Mouse (Mus musculus): ENCODE measurements at regions not wholly inside any gene's neighbourhood (a gene's known extent, or its start where the extent isn't known, plus 50 kb on each side); places are given as distances from the start of the nearest gene placed in this dataset.

DNA sequence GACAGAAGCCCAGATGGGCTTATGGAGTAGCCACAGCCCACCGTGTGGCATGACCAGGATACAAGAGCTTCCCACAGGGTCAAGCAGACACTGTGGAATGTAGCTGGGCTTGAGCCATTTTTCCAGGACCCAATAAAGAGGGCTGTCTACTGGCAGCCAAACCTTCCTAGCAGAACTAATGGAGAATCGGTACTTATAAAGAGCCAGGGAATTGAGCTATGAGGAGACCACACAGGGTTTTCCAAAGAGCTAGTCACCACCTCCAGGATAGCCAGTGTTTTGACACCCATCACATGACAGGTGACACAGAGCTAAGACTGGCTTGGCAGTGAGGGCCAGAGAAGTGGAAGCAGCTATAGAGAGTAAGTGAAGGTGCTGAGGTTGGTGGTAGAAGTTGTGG is 149.9 kb downstream of the Map2k4 start:
- H3K9ac ChIP-seq (ENCODE audit: low read length): no peak overlapping the region
- H3K4me3 ChIP-seq (ENCODE audit: control insufficient read depth in 1 of 2, insufficient read depth in 1 of 2, low read depth in 1 of 2, low read length in 2 of 2): no peak overlapping the region
- no peak for ATAC-seq (ENCODE audit: insufficient number of reproducible peaks, insufficient read depth, low FRiP score, low read depth)
- H3K9me3 ChIP-seq (ENCODE audit: control insufficient read depth, low read length): no peaks in the 10 kb centered on the region
- peaks cover 12 to 26% of the 10 kb centered on the region in 2 experiments for H3K4me1 ChIP-seq (ENCODE audit: control insufficient read depth in 2 of 2, insufficient read depth in 2 of 2, low read length in 2 of 2)
- no peaks in the 10 kb centered on the region for H3K27me3 ChIP-seq (ENCODE audit: control insufficient read depth, insufficient read depth, low read length)
- no peak overlapping the region for H3K4me2 ChIP-seq (ENCODE audit: low read length)
- H3K27ac ChIP-seq (replicated peaks in 1 of 2; ENCODE audit: control insufficient read depth in 1 of 2, insufficient read depth in 1 of 2, low read depth in 2 of 2, low read length in 2 of 2): no peak overlapping the region
- 77% methylated on average over 2 of the region's 2 CpGs for WGBS
- no peaks in the 10 kb centered on the region for H3K36me3 ChIP-seq (ENCODE audit: control insufficient read depth, insufficient read depth, low read length)

DNA sequence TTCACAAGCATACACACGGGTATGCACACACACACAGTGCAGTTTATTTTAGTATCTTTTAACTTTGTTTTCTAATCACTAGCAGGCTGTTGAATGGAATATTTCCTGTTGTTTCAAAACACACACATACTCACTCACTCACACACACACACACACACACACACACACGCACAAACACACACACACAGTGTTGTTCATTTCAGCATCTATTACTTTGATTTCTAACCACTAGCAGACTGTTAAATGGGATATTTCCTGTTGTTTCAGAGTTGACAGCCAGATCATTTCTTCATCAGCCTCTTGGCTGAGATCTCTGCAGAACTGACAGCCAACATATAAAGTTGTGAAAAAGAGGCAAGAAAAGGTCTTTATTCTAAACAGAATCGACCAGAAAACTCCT is 150.9 kb downstream of the Map2k4 start:
- ATAC-seq (ENCODE audit: insufficient number of reproducible peaks, insufficient read depth, low FRiP score, low read depth): no peak
- no peaks in the 10 kb centered on the region for H3K36me3 ChIP-seq (ENCODE audit: control insufficient read depth, insufficient read depth, low read length)
- WGBS: 68% methylated on average over 3 of the region's 3 CpGs
- H3K4me3 ChIP-seq (ENCODE audit: control insufficient read depth in 1 of 2, insufficient read depth in 1 of 2, low read depth in 1 of 2, low read length in 2 of 2): no peak overlapping the region
- H3K9ac ChIP-seq (ENCODE audit: low read length): no peak overlapping the region
- peaks cover 12 to 26% of the 10 kb centered on the region in 2 experiments for H3K4me1 ChIP-seq (ENCODE audit: control insufficient read depth in 2 of 2, insufficient read depth in 2 of 2, low read length in 2 of 2)
- H3K9me3 ChIP-seq (ENCODE audit: control insufficient read depth, low read length): no peaks in the 10 kb centered on the region
- H3K27me3 ChIP-seq (ENCODE audit: control insufficient read depth, insufficient read depth, low read length): no peaks in the 10 kb centered on the region
- peak overlapping the region in 1 of 2 experiments; percentile 24; a peak in 1 of 4 replicates for H3K27ac ChIP-seq (replicated peaks in 1 of 2; ENCODE audit: control insufficient read depth in 1 of 2, insufficient read depth in 1 of 2, low read depth in 2 of 2, low read length in 2 of 2)
- no peak overlapping the region for H3K4me2 ChIP-seq (ENCODE audit: low read length)

DNA sequence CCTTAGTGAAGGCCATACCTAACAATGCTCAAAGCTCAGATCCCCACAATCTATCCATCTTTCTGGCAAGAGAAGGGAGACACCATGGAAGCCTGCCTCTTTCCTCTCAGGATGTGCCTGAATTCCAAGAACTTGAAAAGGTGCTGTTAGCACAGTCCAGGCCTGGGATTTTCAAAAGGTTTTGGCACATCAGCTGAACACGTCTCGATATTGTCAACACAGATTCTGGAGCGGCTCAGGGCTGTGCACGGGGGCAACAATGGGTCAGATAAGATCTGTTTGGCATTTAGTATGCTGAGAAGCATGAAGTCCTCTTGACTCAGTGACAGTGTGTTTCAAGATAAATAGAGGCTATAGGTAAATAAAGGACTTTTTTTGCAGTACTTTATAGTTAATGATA is 152.8 kb downstream of the Map2k4 start:
- 1% methylated on average over 4 of the region's 4 CpGs for WGBS
- ATAC-seq (ENCODE audit: insufficient number of reproducible peaks, insufficient read depth, low FRiP score, low read depth): peak; percentile 59; the same call in 1 of the 2 replicates
- Histone ChIP-seq H3K4me3 (ENCODE audit: control insufficient read depth in 1 of 2, insufficient read depth in 1 of 2, low read depth in 1 of 2, low read length in 2 of 2) (no peak overlapping the region), H3K9me3 (ENCODE audit: control insufficient read depth, low read length) (no peaks in the 10 kb centered on the region), H3K27ac (replicated peaks in 1 of 2; ENCODE audit: control insufficient read depth in 1 of 2, insufficient read depth in 1 of 2, low read depth in 2 of 2, low read length in 2 of 2) (peak overlapping the region; percentile 68 to 81), H3K27me3 (ENCODE audit: control insufficient read depth, insufficient read depth, low read length) (no peaks in the 10 kb centered on the region), H3K4me2 (ENCODE audit: low read length) (no peak overlapping the region), H3K4me1 (ENCODE audit: control insufficient read depth in 2 of 2, insufficient read depth in 2 of 2, low read length in 2 of 2) (peaks cover 13 to 26% of the 10 kb centered on the region in 2 experiments), H3K9ac (ENCODE audit: low read length) (no peak overlapping the region), H3K36me3 (ENCODE audit: control insufficient read depth, insufficient read depth, low read length) (no peaks in the 10 kb centered on the region)

DNA sequence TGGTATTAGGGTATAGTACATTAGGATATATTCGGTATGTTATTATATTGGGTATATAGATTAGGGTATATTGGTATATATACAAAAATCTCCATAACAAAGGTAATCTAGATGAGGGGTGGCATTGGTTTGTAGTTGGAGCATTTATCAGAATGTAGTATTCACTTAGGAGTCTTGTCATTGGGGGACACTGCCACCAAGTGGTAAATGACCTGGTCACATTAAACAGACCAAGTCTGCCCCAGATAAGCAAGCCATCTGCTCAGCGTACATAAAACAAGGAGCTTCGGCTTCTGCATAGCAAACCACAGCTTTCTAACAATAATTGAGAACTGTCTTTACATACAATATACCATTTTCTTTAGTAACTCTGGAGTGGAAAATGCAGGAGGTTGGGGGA is 156.9 kb downstream of the Map2k4 start:
- H3K4me2 ChIP-seq (ENCODE audit: low read length): no peak overlapping the region
- H3K9ac ChIP-seq (ENCODE audit: low read length): no peak overlapping the region
- H3K27me3 ChIP-seq (ENCODE audit: control insufficient read depth, insufficient read depth, low read length): no peaks in the 10 kb centered on the region
- H3K9me3 ChIP-seq (ENCODE audit: control insufficient read depth, low read length): peaks cover 5% of the 10 kb centered on the region; the same call in 1 of the 2 replicates
- H3K4me3 ChIP-seq (ENCODE audit: control insufficient read depth in 1 of 2, insufficient read depth in 1 of 2, low read depth in 1 of 2, low read length in 2 of 2): no peak overlapping the region
- 34% methylated on average over 3 of the region's 3 CpGs for WGBS
- H3K27ac ChIP-seq (replicated peaks in 1 of 2; ENCODE audit: control insufficient read depth in 1 of 2, insufficient read depth in 1 of 2, low read depth in 2 of 2, low read length in 2 of 2): no peak overlapping the region
- H3K36me3 ChIP-seq (ENCODE audit: control insufficient read depth, insufficient read depth, low read length): no peaks in the 10 kb centered on the region
- ATAC-seq (ENCODE audit: insufficient number of reproducible peaks, insufficient read depth, low FRiP score, low read depth): no peak
- peaks cover 7 to 19% of the 10 kb centered on the region in 2 experiments for H3K4me1 ChIP-seq (ENCODE audit: control insufficient read depth in 2 of 2, insufficient read depth in 2 of 2, low read length in 2 of 2)

DNA sequence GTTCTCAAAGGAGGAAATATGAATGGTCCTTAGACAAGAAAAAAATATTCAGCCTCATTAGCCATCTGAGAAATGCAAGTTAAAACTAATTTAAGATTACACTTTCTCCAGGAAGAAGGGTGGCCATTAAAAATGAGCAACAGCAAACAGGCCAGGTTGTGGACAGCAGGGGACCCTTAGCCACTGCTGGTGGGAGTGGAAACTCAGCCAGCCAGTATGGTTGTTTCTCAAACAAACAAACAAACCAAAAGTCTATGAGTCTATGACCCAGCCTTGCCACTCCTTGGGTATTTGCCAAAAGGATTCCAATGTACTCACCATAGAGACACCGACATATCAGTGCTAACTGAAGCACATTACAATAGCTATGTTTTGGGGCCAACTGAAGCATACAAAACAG is 157.7 kb downstream of the Map2k4 start:
- Histone ChIP-seq H3K36me3 (ENCODE audit: control insufficient read depth, insufficient read depth, low read length) (no peaks in the 10 kb centered on the region), H3K4me1 (ENCODE audit: control insufficient read depth in 2 of 2, insufficient read depth in 2 of 2, low read length in 2 of 2) (peaks cover 7 to 12% of the 10 kb centered on the region in 2 experiments), H3K4me3 (ENCODE audit: control insufficient read depth in 1 of 2, insufficient read depth in 1 of 2, low read depth in 1 of 2, low read length in 2 of 2) (no peak overlapping the region), H3K27me3 (ENCODE audit: control insufficient read depth, insufficient read depth, low read length) (no peaks in the 10 kb centered on the region), H3K4me2 (ENCODE audit: low read length) (no peak overlapping the region), H3K9ac (ENCODE audit: low read length) (no peak overlapping the region), H3K27ac (replicated peaks in 1 of 2; ENCODE audit: control insufficient read depth in 1 of 2, insufficient read depth in 1 of 2, low read depth in 2 of 2, low read length in 2 of 2) (no peak overlapping the region), H3K9me3 (ENCODE audit: control insufficient read depth, low read length) (peaks cover 5% of the 10 kb centered on the region; the same call in 1 of the 2 replicates)
- ATAC-seq (ENCODE audit: insufficient number of reproducible peaks, insufficient read depth, low FRiP score, low read depth): no peak
- 88% methylated on average over 1 of the region's 1 CpGs for WGBS

DNA sequence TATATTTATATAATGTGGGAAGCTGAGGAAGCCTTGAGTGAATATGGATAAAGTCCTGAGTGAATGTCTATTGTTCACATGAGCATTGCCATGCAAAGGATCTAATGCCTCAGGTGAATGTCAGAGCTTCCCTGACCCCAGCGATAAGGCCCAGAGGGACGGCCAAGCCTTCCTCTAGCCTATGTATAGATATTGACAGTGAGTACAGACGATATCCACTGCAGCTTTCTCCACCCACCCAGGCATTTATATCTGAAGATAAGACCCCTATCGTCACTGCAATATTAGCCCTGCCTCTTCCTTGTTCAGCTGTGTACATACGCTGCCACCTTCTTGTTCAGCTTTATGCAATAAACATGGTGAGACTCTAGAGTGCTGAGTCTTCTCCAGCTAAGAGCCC is 158.8 kb downstream of the Map2k4 start:
- Histone ChIP-seq H3K27me3 (ENCODE audit: control insufficient read depth, insufficient read depth, low read length) (no peaks in the 10 kb centered on the region), H3K9me3 (ENCODE audit: control insufficient read depth, low read length) (peaks cover 5% of the 10 kb centered on the region; the same call in 1 of the 2 replicates), H3K27ac (replicated peaks in 1 of 2; ENCODE audit: control insufficient read depth in 1 of 2, insufficient read depth in 1 of 2, low read depth in 2 of 2, low read length in 2 of 2) (no peak overlapping the region), H3K4me2 (ENCODE audit: low read length) (no peak overlapping the region), H3K9ac (ENCODE audit: low read length) (no peak overlapping the region), H3K36me3 (ENCODE audit: control insufficient read depth, insufficient read depth, low read length) (no peaks in the 10 kb centered on the region), H3K4me3 (ENCODE audit: control insufficient read depth in 1 of 2, insufficient read depth in 1 of 2, low read depth in 1 of 2, low read length in 2 of 2) (no peak overlapping the region), H3K4me1 (ENCODE audit: control insufficient read depth in 2 of 2, insufficient read depth in 2 of 2, low read length in 2 of 2) (peaks cover 2 to 4% of the 10 kb centered on the region in 2 experiments; a peak in 3 of 4 replicates)
- no peak for ATAC-seq (ENCODE audit: insufficient number of reproducible peaks, insufficient read depth, low FRiP score, low read depth)
- WGBS: 63% methylated on average over 5 of the region's 5 CpGs

DNA sequence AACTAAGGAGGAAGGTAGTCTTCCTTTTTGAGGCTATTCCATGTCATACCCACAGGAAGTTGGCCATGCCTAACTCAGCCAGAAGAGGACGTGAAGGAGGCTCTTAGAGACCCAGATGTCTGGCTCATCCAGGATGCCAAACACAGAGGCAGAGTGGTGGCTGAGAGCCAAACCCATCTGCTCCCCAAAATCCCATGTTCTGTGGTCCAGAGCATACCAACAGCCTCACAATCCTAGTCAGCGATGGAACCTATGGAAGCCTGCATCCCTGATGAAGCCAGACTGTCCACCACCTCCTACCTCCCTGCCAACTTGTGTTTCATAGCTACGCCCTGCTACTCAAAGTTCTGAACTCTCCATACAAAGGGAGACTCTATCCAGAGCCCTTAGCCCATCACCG is 169.1 kb downstream of the Map2k4 start:
- no peak overlapping the region for H3K9ac ChIP-seq (ENCODE audit: low read length)
- H3K27me3 ChIP-seq (ENCODE audit: control insufficient read depth, insufficient read depth, low read length): no peaks in the 10 kb centered on the region
- H3K27ac ChIP-seq (replicated peaks in 1 of 2; ENCODE audit: control insufficient read depth in 1 of 2, insufficient read depth in 1 of 2, low read depth in 2 of 2, low read length in 2 of 2): no peak overlapping the region
- no peak for ATAC-seq (ENCODE audit: insufficient number of reproducible peaks, insufficient read depth, low FRiP score, low read depth)
- no peaks in the 10 kb centered on the region for H3K4me1 ChIP-seq (ENCODE audit: control insufficient read depth in 2 of 2, insufficient read depth in 2 of 2, low read length in 2 of 2)
- no peak overlapping the region for H3K4me2 ChIP-seq (ENCODE audit: low read length)
- H3K4me3 ChIP-seq (ENCODE audit: control insufficient read depth in 1 of 2, insufficient read depth in 1 of 2, low read depth in 1 of 2, low read length in 2 of 2): no peak overlapping the region
- H3K9me3 ChIP-seq (ENCODE audit: control insufficient read depth, low read length): no peaks in the 10 kb centered on the region
- 85% methylated on average over 4 of the region's 4 CpGs for WGBS
- no peaks in the 10 kb centered on the region for H3K36me3 ChIP-seq (ENCODE audit: control insufficient read depth, insufficient read depth, low read length)

DNA sequence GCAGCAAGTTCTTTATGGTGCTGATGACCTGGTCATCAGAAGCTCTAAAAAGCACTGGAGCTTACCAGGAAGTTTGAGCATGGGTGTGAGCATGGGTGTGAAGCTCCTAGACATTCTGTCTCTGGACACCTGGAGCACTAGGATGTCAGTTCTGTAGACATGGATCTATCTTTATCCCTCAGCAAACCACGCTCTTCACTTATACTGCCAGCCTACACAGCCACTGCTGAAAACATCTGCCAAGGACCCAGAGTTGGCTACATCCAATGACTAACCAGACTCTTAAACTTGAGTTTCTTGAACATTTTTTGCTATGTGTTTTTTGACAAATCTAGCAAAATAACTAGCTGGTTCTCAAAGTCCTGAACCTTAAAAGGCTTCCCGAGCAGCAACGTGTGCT is 177.6 kb downstream of the Map2k4 start:
- H3K27me3 ChIP-seq (ENCODE audit: control insufficient read depth, insufficient read depth, low read length): no peaks in the 10 kb centered on the region
- WGBS: 92% methylated on average over 3 of the region's 3 CpGs
- H3K9me3 ChIP-seq (ENCODE audit: control insufficient read depth, low read length): no peaks in the 10 kb centered on the region
- H3K36me3 ChIP-seq (ENCODE audit: control insufficient read depth, insufficient read depth, low read length): no peaks in the 10 kb centered on the region
- no peaks in the 10 kb centered on the region for H3K4me1 ChIP-seq (ENCODE audit: control insufficient read depth in 2 of 2, insufficient read depth in 2 of 2, low read length in 2 of 2)
- no peak overlapping the region for H3K9ac ChIP-seq (ENCODE audit: low read length)
- no peak overlapping the region for H3K4me2 ChIP-seq (ENCODE audit: low read length)
- no peak for ATAC-seq (ENCODE audit: insufficient number of reproducible peaks, insufficient read depth, low FRiP score, low read depth)
- H3K27ac ChIP-seq (replicated peaks in 1 of 2; ENCODE audit: control insufficient read depth in 1 of 2, insufficient read depth in 1 of 2, low read depth in 2 of 2, low read length in 2 of 2): no peak overlapping the region
- no peak overlapping the region for H3K4me3 ChIP-seq (ENCODE audit: control insufficient read depth in 1 of 2, insufficient read depth in 1 of 2, low read depth in 1 of 2, low read length in 2 of 2)
